Mouse (Mus musculus): ENCODE results near the gene Med12l.

DNA sequence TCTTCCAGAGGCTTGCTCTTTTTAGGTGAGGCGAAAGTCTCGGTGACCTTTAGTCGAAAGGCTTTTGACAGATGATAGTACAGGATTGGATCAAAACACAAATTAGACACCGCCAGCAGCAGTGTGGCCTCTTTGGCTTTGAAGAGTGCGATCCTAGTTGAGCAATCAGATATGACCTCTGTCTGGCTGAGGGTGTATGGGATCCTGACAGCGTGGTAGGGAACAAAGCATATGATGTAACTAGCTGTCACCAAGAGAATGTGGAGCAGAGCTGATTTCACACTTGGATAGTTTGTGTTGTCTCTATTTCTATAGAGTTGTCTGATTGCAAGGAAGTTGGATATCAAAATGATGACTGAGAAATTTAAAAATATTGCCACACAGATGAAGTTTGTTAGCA lies 91.8 kb downstream of the Med12l start:
- no peak for TF ChIP-seq CTCF (IDR thresholded peaks at IDR 0.05; ENCODE audit: low read depth, low read length)
- TF ChIP-seq POLR2A (IDR thresholded peaks at IDR 0.05; ENCODE audit: extremely low read depth, insufficient read depth, low read length): no peak

All from liver, adult 2 months (tissue).